Mouse (Mus musculus) urinary bladder, adult 2 months (tissue): Measurements from ENCODE around the gene 4930415O20Rik. TPM values are rescaled to one million over a fixed set of nuclear protein-coding genes. Genes with fewer than 3 reads are reported as not detected.

Experiments
- DNase-seq: peaks from one replicate; pipeline ENCODE4 v3.0.0; 2022; ENCODE audit warnings: low spot score
- polyA plus RNA-seq: library from polyadenylated mRNA; depleted of rRNA; stranded (reverse); fragments of >200 nt; gene quantifications from 2 replicates; pipeline ENCODE4 v1.2.3, GENCODE M21; 2012; rRNA removed

The 4930415O20Rik gene
- not detected in 2 replicates for polyA plus RNA-seq

- no peak for DNase-seq
Measured at GRCm38 (mm10) chr15:98570873-98571538, at the start of gene 4930415O20Rik, which contains the start of gene Ccnt1. Gene 4930415O20Rik (plus strand): TSS chr15:98571004. Gene Ccnt1 (minus strand): TSS chr15:98570923.

GRCm38 (mm10) chr15:98521245-98521644, 49.6 kb upstream of the 4930415O20Rik start:
- no peak for DNase-seq

GRCm38 (mm10) chr15:98526057-98526456, 44.7 kb upstream of the 4930415O20Rik start:
- no peak for DNase-seq

- DNase-seq = no peak
Measured at GRCm38 (mm10) chr15:98527056-98527771, 43.6 kb upstream of the 4930415O20Rik start.

GRCm38 (mm10) chr15:98528066-98528563, 42.7 kb upstream of the 4930415O20Rik start:
- no peak for DNase-seq

GRCm38 (mm10) chr15:98532281-98532680, 38.5 kb upstream of the 4930415O20Rik start:
- DNase-seq = no peak

GRCm38 (mm10) chr15:98533035-98533531, 37.7 kb upstream of the 4930415O20Rik start:
- DNase-seq = no peak

GRCm38 (mm10) chr15:98533881-98534627, 36.8 kb upstream of the 4930415O20Rik start, which contains the start of gene Kansl2:
Gene Kansl2 (minus strand): TSS chr15:98534264.
- DNase-seq = peak; percentile 91

GRCm38 (mm10) chr15:98535921-98536320, 34.9 kb upstream of the 4930415O20Rik start:
- no peak for DNase-seq

- no peak for DNase-seq
Measured at GRCm38 (mm10) chr15:98536828-98537510, 33.8 kb upstream of the 4930415O20Rik start.

GRCm38 (mm10) chr15:98537923-98538322, 32.9 kb upstream of the 4930415O20Rik start:
- no peak for DNase-seq

- DNase-seq = no peak
Measured at GRCm38 (mm10) chr15:98541064-98541463, 29.7 kb upstream of the 4930415O20Rik start.

- no peak for DNase-seq
Measured at GRCm38 (mm10) chr15:98543341-98543740, 27.5 kb upstream of the 4930415O20Rik start.

GRCm38 (mm10) chr15:98545151-98545550, 25.7 kb upstream of the 4930415O20Rik start:
- DNase-seq = no peak

- DNase-seq = no peak
Measured at GRCm38 (mm10) chr15:98546843-98547242, 24.0 kb upstream of the 4930415O20Rik start.

- DNase-seq = no peak
Measured at GRCm38 (mm10) chr15:98552758-98553157, 18.0 kb upstream of the 4930415O20Rik start.

- DNase-seq = no peak
Measured at GRCm38 (mm10) chr15:98555881-98556280, 14.9 kb upstream of the 4930415O20Rik start.

GRCm38 (mm10) chr15:98557186-98557585, 13.6 kb upstream of the 4930415O20Rik start:
- DNase-seq = no peak

- no peak for DNase-seq
Measured at GRCm38 (mm10) chr15:98566973-98567277, 3.9 kb upstream of the 4930415O20Rik start.

- peak; percentile 98 for DNase-seq
Measured at GRCm38 (mm10) chr15:98567278-98568134, 3.3 kb upstream of the 4930415O20Rik start.
